Mouse (Mus musculus): Measurements from ENCODE around the gene Defa36.
"Not testable (repeated sequence)": the region's sequence is repeated elsewhere in the genome, so short reads cannot be mapped to it uniquely, and the experiment has no call there.

Gene Defa36

GRCm38 (mm10) chr8:21427111-21427510 is at the start of gene Defa36:
Gene Defa36, plus strand, starts transcription at chr8:21427411.
- not testable (repeated sequence) for DNase-seq (ENCODE audit: low spot score in 2 of 2)

- DNase-seq (ENCODE audit: low spot score in 2 of 2), result not testable (repeated sequence)
Observed at GRCm38 (mm10) chr8:21378215-21378614, 49.0 kb upstream of the Defa36 start, which contains the start of gene Defa2. Gene Defa2, plus strand, starts transcription at chr8:21378515.

- DNase-seq (ENCODE audit: low spot score in 2 of 2), result not testable (repeated sequence)
Observed at GRCm38 (mm10) chr8:21391511-21391910, 35.7 kb upstream of the Defa36 start, which contains the start of gene Defa33. Gene Defa33, plus strand, starts transcription at chr8:21391811.

- not testable (repeated sequence) for DNase-seq (ENCODE audit: low spot score in 2 of 2)
Observed at GRCm38 (mm10) chr8:21456460-21456859, 29.2 kb downstream of the Defa36 start, which contains the start of gene Gm7849. Gene Gm7849, minus strand, starts transcription at chr8:21456560.

All from frontal cortex, postnatal 25 days (tissue).